Mouse (Mus musculus) embryo, embryonic 10.5 days (tissue): ENCODE data around the gene Mgat3.

Source experiments
- DNase-seq: peaks from one replicate; pipeline ENCODE4 v3.0.0-alpha.2; 2015; ENCODE audit warnings: low spot score

The Mgat3 gene

DNA sequence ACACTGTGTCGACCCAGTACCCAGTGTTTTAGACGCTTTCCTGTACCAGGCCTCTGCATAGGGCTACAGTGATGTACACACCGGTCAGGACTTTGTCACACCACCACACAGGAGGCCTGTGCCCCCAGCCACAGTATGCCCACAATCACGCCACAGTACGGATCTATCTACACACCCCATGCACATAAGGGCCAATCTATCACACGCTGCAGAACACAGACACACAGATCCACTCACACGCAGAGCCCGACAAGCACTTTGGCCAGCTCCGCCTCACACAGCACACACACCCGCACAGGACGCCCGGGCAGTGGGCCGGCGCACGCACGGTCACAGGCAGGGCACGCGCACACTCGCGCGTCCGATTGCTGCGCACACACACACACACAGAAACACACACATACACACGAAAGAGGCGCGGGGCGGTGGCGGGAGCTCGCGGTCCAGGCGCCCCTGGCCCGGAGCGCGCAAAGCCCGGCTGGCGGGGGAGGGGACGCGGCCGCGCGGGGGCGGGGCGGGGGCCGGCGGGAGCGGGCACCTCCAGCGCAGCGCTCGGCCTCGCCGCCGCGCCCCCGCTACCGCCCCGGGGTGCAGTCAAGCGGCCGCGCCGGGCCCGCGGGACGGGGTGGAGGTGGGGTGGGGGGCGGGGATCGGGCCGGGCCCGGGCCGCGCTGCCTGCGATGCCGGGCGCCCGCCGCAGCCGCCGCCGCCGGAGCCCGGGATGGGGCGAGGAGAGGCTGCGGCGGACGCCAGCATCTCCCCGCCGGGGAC is at the start of gene Mgat3:
Gene Mgat3 (plus strand): TSS at position 721 of the 771 bp plus-strand sequence.
- peak; percentile 68 for DNase-seq

DNA sequence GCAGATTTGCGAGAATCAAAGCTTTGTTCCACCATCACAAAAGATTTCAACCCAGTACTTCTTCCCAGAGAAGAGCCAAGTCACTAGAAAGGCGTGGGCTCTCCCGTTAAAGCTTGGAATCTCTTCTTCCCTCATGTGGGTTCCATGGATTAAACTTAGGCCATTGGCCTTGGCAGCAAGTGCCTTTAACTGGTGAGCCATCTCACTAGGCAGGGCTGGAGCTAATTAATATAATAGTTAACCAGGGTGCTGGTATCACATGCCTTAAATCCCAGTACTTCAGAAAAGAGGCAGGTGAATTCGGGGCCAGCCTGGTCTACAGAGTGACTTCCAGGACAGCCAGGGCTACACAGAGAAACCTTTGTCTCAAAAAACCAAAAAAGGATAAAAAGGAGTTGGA is 48.9 kb upstream of the Mgat3 start:
- no peak for DNase-seq

DNA sequence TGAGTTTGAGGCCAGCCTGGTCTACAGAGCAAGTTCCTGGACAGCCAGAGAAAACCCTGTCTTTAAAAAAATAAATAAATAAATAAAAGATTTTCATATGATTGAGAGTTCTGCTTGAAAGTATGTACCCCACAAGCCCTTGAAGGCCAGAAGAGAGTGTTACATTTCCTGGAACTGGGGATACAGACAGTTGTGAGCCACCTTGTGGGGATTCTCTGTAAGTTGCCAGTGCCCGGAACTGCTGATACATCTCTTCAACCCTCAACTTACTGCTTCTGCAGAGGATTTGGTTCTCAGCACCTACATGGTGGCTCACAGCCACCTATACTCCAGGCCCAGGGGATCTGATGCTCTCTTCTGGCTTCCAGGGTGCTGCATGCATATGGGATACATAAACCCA is 46.3 kb upstream of the Mgat3 start:
- DNase-seq, result no peak

DNA sequence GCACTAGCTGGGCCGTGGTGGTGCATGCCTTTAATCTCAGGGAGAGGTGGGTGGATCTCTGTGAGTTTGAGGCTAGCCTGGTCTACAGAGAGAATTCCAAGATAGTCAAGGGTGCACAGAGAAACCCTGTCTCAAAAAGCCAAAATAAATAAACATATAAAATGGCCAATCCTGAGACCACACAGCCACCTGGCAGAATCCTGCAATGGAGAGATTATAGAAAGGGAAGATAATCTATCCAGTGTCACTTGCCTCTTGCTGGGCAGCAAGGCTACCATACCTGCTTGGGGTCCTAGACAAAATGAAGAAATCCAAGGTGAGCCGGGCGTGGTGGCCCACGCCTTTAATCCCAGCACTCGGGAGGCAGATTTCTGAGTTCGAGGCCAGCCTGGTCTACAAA is 43.5 kb upstream of the Mgat3 start:
- no peak for DNase-seq

DNA sequence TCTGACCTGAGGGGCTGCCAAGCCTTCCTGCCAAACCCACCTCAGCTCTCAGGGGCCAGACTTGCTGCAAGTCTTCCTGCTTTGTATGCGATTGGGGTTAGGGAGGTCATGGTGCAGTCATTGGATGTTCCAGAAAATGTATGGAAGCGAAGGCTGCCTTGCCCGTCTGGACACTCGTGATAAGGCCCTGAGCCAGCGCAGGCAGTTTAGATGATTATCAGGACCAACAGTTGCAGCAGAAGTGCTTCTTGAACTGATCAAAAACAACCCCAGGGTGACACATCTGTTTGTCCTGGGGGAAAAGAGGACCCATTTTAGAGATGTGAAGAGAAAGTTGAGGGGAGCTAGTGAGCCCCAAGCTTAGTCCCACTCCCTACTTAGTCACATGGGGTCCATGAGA is 42.8 kb upstream of the Mgat3 start:
- DNase-seq, result no peak

DNA sequence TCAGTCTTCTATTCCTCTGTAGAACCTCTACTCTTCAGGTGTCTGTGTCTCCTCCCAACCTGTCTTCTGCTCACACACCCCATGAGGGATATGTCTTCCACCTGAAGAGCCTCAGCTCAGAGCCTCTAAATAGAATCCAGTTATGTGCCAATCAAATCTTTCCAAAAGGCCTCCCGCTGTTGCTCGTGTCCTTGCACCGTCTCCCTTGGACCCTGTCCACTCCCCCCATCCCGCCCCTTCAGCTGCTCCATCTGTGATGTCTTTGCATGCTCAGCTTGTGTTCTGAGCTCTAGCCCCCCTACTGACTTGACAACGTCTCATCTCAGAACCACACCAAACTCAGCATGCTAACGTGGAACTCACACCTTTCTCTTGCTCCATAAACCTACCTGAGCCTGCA is 42.1 kb upstream of the Mgat3 start:
- DNase-seq, result no peak

DNA sequence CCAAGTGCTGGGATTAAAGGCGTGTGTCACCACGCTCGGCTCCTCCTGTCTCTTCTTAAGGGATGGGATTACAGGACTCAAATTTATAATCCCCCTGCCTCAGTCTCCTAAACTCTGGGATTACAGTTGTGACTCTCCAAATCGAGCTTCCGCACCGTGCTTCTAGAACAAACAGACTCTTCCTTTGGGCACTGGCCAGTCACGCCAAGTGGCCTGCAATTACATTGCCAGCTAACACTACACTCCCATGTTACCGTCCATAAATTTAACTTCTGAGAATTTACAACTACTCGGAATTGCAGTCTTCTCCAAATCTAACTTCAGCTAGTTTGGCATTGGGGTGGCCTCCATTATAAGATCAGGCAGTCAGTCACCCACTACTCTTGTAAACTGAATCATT is 41.1 kb upstream of the Mgat3 start:
- no peak for DNase-seq

DNA sequence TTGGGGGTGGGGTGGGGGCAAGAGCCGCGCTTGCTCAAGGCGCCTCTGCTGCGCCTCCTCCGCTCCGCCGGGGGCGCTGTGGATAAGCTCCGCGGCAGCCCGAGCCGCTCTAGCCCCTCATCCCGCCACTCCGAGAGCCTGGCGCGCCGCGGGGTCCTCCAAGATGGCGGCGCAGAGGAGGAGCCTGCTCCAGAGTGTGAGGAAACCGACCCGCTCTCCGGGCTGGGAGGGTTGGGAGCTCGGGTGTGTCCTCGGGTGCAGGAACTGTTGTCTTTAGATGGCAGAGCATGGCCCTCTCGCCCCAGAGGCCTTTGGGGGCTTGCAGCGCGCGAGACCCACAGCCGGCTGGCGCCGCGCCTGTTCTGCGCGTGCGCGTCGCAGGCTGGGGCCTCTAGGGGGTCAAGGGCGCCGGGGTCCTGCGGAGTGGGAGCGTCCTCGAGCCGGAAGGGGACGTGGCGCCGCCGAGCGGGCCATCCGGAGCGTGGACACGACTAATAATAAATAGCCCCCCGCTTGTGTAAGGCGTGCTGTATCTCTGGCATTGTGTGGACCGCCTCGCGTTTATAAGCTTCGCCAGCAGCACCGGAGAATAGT is 40.4 kb upstream of the Mgat3 start, which contains the start of gene Tab1:
Gene Tab1 (plus strand): TSS at position 135 of the 594 bp plus-strand sequence.
- peak; percentile 95 for DNase-seq

DNA sequence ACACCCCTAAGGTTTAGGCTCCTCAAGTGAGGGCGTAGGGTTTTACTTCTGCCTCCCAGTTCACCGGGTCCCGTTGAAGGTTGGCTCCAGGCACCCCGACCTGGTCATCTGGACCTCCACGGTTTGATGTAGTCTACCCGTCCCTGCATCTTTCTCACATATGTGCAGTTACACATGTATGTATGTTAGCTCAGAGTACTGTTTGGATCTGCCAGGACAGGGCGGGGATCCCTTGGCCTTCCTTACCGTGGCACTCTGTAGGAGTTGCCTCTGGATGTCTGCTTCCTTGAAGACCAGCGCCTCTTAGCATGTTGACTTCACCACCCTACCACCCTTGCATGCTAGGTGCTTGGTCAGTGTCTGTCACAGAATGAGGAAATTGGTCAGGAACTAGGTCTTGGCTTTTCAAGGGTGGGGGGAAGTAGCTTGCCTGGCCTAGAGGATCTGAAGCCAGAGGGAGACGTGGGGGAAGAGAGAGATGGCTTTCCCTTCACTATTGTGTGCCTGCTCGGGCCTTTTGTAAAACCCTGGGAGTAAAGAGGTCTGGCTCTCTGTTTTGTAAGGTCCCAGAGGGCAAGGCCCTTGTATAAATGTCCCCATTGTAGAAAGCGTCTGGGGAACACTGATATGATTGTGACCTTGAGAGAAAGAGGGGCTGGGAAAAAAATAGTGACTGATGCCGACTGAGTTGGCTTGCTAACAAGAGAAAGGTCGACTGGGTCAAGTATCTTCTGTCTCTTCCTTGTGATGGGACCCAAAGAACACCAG is 39.7 kb upstream of the Mgat3 start:
- DNase-seq, result peak; percentile 69

DNA sequence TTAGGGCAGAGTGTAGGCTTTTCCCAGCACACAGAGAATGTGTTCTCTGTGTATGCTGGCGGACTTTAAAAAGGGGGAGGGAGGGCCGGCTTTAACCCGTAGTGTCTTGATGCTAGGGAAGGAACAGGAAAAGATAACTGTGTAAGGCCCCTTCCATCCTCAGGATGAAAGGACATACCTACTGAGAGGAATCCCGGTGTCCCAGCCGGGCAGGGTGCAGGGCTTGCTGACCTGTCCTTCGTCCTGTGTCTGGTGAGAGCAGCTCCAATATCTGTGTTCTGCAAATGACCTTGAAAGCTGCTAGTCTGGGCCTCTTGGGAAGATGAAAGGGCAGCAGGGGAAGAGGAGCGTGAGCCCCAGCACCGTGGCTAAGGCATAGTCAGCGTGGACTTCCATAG is 39.1 kb upstream of the Mgat3 start:
- no peak for DNase-seq

DNA sequence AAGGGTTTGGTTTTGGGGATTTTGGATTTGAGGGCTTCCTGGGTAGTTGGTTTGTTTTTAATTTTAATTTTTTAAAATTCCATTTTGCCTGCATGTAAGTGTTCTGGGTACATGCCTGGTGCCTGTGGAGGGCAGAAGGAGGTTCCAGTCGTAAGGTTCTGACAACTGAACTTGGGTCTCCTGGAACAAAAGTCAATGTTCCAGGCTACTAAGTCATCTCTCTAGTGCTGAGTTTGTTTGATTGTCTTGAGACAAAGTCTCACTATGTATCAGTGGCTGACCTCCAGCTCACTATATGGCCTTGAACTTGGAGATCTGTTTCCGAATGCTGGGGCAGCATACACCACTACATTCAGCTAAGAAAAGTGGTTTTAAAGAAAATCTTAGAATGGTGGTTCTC is 38.0 kb upstream of the Mgat3 start:
- no peak for DNase-seq

DNA sequence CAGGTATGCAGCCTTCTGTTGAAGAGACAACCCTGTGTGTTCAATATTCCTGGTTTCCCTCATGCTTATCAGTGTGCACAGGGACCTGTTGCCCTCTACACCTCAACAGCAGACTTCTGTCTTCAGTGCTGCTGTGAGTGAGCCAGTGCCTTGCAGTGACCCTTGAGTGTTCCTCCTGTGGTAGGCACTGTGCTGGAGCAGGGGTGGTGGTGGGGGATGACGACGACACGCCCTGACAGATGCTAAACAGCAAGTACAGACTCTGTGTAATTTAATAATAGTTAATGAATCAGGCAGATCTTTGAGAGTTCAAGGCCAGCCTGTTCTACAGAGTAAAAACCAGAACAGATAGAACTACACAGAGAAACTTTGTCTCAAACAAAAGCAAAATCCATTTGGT is 36.9 kb upstream of the Mgat3 start:
- DNase-seq, result no peak

DNA sequence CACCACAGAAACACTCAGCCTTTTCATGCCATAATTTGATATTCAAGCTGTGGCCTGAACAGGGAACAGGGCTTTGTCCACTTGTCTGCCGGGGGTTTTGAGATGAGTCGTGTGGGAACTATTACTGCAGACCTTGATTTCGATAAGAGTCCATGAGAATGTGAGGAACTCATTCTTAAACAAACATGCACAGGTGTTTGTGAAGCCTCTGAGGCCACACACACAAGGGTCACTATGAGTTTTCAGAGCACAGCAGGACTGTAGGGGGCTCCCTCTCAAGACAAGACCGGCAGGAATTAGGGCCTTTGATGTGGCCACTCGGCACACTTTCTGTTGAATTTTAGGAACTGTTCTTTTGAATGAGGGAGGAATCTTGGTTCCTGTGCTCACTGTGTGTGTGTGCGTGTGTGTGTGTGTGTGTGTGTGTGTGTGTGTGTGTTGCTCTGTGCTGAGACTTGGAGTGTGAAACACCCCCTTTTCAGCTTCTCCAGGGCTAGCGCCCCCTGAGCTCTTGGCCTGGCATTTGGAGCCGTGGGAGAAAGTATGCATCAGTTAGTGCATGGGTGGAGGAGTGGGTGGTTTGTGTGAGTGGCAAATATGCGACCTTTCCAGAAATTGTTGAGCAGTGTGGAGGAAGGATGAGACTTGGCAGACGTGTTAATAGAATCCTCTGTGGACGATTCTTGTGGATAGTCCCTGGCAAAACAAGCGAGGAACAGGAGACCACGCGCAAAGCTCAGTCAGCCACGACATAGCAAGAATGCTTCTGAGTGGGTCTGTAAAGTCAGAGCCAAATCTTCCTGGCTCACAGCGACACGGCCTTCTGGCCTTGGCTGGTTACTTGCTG is 35.4 kb upstream of the Mgat3 start:
- no peak for DNase-seq

DNA sequence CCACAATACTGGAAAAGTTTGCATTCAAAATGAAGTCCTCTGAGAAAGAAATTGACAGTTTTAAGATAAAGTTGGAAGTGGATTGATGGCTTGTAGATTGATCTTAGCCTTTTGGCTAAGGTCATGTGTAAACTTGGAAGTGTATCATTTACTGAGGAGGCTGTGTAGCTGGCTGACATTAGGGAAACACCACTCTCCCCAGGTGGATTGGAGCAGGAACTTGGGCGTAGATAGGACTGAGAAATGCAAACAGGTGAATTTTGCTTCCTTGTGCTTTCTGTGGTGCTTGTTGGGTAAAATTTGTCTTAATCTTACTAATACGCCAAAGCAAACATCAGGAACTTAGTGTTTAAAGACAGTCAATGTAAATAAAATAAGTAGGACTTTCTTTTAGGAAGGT is 33.2 kb upstream of the Mgat3 start:
- DNase-seq, result no peak

DNA sequence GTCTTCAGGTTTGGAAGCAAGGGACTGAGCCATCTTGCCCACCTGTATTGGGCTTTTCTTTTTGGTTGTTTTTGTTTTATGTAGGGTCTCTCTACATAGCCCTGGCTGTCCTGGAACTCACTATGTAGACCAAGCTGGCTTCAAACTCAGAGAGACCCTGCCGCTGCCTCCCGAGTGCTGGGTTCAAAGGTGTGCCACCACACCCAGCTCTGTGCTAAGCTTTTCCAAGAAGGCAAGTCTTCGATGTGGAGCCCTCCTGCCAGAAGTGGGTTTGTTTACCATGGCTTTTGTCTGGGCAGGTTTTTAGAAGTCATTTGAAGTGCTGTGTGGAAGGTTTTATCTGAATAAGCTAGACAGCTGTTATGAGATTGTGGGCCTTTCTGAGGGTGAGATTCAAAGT is 32.6 kb upstream of the Mgat3 start:
- no peak for DNase-seq

DNA sequence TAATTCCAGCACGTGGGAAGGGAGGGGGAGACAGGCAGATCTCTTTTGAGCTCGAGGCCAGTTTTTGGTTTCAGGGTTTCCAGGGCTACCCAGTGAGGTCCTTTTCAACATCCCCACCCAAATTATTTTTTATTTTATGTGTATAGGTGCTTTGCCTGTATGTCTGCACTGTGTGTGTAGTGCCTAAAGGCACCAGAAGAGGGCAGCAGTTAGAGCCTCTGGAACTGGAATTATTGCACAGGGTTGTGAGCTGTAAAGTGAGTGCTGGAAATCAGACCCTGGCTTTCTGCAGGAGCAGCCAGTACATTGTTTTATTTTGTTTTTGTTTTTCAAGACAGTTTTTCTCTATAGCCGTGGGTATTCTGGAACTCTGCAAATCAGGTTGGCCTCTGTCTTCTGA is 31.4 kb upstream of the Mgat3 start:
- no peak for DNase-seq

DNA sequence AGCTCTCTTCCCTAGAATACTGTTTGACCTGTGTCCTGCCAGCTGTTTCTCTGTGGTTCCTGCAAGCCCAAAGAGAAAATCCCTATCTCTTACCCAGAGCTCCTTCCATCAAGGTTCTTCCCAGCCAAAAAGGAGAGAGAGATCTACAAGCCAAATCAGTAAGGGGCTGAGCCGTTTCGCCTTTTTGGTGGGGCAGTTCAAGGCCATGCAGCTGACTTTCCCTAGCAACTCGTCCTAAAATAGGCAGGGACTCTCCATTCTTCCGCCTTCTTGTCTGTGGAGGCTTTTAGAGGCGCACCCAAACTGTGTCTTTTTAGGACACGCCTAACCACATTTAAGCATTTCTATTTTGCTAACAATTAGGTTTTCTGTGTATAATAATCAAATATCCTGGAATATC is 29.8 kb upstream of the Mgat3 start:
- no peak for DNase-seq

DNA sequence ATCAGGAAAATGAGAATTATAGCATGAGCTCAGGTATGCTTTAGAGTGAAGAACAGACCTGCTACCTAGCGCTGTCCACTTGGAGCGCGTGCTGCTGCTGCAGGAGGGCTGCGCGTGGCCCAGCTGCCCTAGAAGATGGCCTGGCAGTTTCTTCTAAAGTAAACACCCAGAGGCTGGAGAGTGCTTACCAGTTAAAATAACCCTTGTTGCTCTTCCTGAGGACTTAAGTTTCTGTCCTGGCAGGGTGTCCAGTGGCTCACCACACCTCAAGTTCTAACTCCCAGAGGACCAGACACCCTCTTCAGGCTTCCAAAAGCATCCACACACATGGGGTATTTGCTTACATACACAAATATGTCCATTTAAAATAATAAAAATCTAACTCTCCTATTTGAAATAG is 28.1 kb upstream of the Mgat3 start:
- no peak for DNase-seq

DNA sequence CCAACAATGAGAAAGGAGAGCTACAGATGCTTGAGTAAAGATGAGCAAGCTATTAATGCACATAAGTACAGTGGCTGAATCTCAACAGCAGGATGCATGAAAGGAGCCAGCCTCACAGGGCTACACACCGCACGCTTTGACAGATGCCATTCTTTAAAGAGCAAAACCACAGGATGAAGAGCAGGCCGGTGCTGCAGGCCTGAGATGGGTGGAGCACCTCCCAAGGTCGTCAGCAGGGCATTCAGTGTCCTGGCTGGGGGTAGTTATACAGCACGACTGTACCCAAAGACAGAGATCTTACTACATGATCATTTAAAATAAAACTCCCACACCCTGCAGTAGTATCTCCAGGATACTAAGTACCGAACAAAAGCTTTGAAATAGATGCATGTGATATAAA is 27.4 kb upstream of the Mgat3 start:
- DNase-seq, result no peak

DNA sequence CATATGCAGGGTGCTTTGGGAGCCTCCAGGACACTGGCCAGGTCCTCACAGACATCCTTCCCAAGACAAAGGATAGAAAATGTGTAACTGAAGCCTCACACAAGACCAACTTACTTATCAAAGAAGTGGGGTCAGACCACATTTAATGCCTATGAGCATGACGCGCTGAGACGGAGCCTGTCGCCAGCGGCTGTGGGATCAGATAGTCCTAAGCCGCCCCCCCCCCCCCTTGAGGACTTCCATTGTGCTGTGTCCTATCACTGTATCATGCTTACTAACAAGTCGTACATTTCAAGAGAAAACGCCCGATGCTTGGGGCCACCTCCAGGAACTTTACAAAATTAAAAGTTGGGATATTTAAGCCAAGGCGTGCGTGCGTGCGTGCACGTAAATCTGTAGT is 26.4 kb upstream of the Mgat3 start:
- DNase-seq, result no peak

DNA sequence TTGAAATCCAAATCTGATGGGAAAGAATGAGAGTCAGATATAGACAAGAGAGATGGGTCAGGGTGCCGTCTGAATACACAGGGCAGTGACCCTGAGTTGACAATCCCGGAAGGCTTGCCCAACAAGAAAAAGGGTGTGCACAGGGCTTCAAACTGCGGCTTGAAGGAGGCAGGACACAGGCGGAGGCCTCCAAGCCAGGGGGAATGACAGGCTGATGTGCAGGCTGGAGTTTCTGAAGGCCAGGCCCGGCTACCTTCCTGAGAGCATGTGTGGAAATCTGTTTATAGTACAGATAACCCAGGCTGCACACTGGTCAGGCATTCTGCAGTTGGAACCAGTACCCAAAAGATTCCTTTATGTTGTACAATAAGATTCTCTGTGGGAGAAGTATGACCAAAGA is 26.0 kb upstream of the Mgat3 start:
- no peak for DNase-seq

DNA sequence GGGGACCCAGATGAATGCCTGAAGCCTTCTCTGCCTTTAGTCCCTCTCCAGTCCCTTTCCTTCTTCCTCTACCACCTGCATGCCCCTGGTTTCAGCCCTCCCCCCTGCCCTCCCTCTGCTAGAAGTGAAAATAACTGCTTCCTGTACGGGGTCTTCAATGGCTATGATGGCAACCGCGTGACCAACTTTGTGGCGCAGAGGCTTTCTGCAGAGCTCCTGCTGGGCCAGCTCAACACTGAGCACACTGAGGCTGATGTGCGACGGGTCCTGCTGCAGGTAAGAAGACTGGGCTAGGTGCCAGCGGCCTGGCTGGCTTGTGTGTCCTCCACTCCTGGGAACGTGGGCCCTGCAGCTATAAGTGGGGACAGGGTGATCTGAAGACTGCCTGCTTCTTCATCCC is 25.0 kb upstream of the Mgat3 start:
- DNase-seq, result no peak
